Mouse (Mus musculus): Measurements from ENCODE around the gene Gm10799. TPM values are rescaled to one million over a fixed set of nuclear protein-coding genes. Genes with fewer than 3 reads are reported as not detected.
"Not testable (repeated sequence)": the region's sequence is repeated elsewhere in the genome, so short reads cannot be mapped to it uniquely, and the experiment has no call there.

Gm10799 gene
- polyA plus RNA-seq, 1 experiment from 2014 or later, result not detected

DNA sequence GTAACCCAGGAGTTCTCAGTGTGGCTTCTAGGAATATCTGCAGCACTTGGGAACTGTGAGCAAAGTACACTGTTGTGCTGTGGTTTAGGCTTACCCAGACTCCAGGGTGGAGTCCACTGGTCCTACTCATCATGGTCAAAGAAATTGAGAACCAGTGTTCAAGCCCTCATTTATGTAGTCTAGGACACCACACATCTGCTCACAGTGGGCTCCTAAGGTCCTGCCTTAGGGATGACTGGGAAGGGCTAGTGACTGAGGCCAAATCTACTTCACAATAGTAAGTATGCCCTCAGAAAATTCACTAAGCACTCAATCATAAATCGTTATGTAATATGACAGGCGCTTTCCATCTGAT lies 30.9 kb upstream of the Gm10799 start:
- H3K4me2 ChIP-seq (ENCODE audit: low read depth, low read length), result no peak overlapping the region
- no peak overlapping the region for H3K9ac ChIP-seq (ENCODE audit: low read depth, low read length)
- no peak overlapping the region for H3K4me3 ChIP-seq (ENCODE audit: low read length)
- H3K36me3 ChIP-seq (ENCODE audit: control insufficient read depth, insufficient read depth, low read length), result no peaks in the 10 kb centered on the region
- peaks cover 2% of the 10 kb centered on the region; the same call in 1 of the 2 replicates for H3K4me1 ChIP-seq (ENCODE audit: control insufficient read depth, insufficient read depth, low read length)
- no peaks in the 10 kb centered on the region for H3K9me3 ChIP-seq (ENCODE audit: control insufficient read depth, low read length)
- 93% methylated on average over 2 of the region's 2 CpGs for WGBS
- no peaks in the 10 kb centered on the region for H3K27me3 ChIP-seq (replicated peaks; ENCODE audit: control insufficient read depth, insufficient read depth, low read length)
- no peak overlapping the region for H3K27ac ChIP-seq (ENCODE audit: low read length)
- ATAC-seq, result no peak

DNA sequence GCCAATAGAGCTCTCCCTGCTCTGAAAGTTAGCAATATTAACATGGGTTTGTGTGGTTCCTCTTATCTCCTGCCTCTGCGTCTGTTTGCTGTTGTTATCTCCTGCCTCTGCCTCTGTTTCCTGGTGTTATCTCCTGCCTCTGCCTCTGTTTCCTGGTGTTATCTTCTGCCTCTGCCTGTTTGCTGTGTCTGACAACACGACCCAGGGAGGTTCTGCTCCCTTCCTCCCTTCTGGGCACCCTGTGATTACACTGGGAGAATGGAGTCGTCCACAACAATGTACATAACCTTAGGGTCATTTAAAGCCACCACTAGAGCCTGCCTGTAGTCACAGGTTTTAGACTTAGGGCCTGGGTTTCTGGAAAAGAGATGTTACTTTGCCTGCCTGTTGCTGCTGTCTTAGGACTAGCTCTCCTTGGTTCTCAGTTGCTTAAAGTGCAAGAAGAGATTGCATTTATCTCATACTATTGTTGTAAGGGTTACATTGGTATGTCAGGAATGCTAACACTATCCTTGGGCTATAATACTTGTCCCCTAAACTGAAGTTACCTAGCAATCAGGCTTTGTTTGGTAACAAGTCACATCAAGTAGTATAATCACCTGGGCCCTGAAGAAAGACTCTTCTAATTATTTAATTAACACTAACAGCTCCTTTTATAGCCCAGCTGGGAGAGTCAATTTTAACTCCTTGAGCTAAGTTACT lies 30.3 kb upstream of the Gm10799 start:
- Histone ChIP-seq H3K4me3 (ENCODE audit: low read length) (no peak overlapping the region), H3K4me1 (ENCODE audit: control insufficient read depth, insufficient read depth, low read length) (peaks cover 2% of the 10 kb centered on the region; the same call in 1 of the 2 replicates), H3K36me3 (ENCODE audit: control insufficient read depth, insufficient read depth, low read length) (no peaks in the 10 kb centered on the region), H3K27ac (ENCODE audit: low read length) (no peak overlapping the region), H3K9ac (ENCODE audit: low read depth, low read length) (no peak overlapping the region), H3K4me2 (ENCODE audit: low read depth, low read length) (no peak overlapping the region), H3K27me3 (replicated peaks; ENCODE audit: control insufficient read depth, insufficient read depth, low read length) (no peaks in the 10 kb centered on the region), H3K9me3 (ENCODE audit: control insufficient read depth, low read length) (no peaks in the 10 kb centered on the region)
- peak; percentile 46 for ATAC-seq
- 26% methylated on average over 3 of the region's 3 CpGs for WGBS

DNA sequence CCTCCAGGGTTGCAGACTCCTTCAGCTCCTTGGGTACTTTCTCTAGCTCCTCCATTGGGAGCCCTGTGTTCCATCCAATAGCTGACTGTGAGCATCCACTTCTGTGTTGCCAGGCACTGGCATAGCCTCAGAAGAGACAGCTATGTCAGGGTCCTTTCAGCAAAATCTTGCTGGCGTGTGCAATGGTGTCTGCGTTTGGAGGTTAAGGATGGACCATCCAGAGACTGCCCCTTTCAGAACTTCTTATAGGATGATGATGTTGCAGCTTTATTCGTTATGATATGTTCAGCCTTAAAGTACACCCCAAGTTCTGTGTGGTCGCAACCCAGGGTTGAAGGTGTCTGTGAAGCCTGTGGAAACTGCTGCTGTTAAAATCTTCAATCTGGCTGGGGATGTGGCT lies 29.0 kb upstream of the Gm10799 start:
- H3K4me3 ChIP-seq (ENCODE audit: low read length); ATAC-seq; H3K36me3 ChIP-seq (ENCODE audit: control insufficient read depth, insufficient read depth, low read length); H3K4me1 ChIP-seq (ENCODE audit: control insufficient read depth, insufficient read depth, low read length); H3K9ac ChIP-seq (ENCODE audit: low read depth, low read length); H3K9me3 ChIP-seq (ENCODE audit: control insufficient read depth, low read length); H3K27ac ChIP-seq (ENCODE audit: low read length); H3K4me2 ChIP-seq (ENCODE audit: low read depth, low read length); H3K27me3 ChIP-seq (replicated peaks; ENCODE audit: control insufficient read depth, insufficient read depth, low read length): not testable (repeated sequence)
- WGBS, result 94% methylated on average over 4 of the region's 4 CpGs

DNA sequence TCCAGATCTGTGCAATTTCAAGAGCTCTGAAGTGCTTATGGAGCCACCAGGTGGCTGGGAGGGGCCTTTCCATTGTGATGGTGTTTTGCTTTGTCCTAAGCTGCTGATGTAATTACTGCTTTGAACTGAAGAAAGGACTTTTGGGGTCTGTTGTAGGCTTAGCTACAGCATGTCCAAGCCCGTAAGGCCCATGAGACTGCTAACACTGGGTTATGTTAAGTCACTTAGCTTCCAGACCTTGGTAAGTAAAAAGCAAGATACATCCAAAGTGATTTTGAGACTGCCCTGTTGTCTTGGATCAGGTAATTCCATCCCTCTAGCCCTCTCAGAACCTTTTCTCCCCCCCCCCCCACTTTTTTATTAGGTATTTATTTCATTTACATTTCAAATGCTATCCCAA lies 28.4 kb upstream of the Gm10799 start:
- H3K9ac ChIP-seq (ENCODE audit: low read depth, low read length); H3K9me3 ChIP-seq (ENCODE audit: control insufficient read depth, low read length); H3K27ac ChIP-seq (ENCODE audit: low read length); H3K4me3 ChIP-seq (ENCODE audit: low read length); H3K27me3 ChIP-seq (replicated peaks; ENCODE audit: control insufficient read depth, insufficient read depth, low read length); H3K4me2 ChIP-seq (ENCODE audit: low read depth, low read length); ATAC-seq; H3K4me1 ChIP-seq (ENCODE audit: control insufficient read depth, insufficient read depth, low read length); H3K36me3 ChIP-seq (ENCODE audit: control insufficient read depth, insufficient read depth, low read length): not testable (repeated sequence)
- WGBS, result 92% methylated on average over 1 of the region's 1 CpGs

DNA sequence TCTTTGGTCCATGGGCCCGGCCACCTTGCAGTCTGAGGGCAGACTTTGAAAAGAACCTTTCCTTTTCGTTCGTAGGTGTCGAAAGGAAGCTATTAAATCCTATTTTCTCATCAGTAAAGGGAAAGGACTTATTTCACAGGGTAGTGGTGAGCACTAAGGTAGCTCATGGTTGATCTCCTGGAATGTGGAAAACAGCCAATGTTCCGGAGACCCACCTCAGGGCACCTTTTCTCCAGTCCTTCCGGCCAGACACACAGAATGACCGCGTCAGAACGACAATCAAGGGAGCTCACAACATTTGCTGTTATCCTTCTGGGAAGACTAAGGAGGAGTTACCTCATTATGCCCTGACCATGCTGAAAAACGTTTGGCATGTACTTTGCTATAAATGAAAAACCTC lies 27.9 kb upstream of the Gm10799 start:
- Histone ChIP-seq H3K36me3 (ENCODE audit: control insufficient read depth, insufficient read depth, low read length) (no peaks in the 10 kb centered on the region), H3K27me3 (replicated peaks; ENCODE audit: control insufficient read depth, insufficient read depth, low read length) (no peaks in the 10 kb centered on the region), H3K9me3 (ENCODE audit: control insufficient read depth, low read length) (no peaks in the 10 kb centered on the region), H3K4me2 (ENCODE audit: low read depth, low read length) (peak overlapping the region; percentile 67), H3K4me1 (ENCODE audit: control insufficient read depth, insufficient read depth, low read length) (peaks cover 2% of the 10 kb centered on the region; the same call in 1 of the 2 replicates), H3K27ac (ENCODE audit: low read length) (peak overlapping the region; percentile 89), H3K4me3 (ENCODE audit: low read length) (peak overlapping the region; percentile 55), H3K9ac (ENCODE audit: low read depth, low read length) (peak overlapping the region; percentile 72)
- WGBS, result 40% methylated on average over 10 of the region's 10 CpGs
- no peak for ATAC-seq

DNA sequence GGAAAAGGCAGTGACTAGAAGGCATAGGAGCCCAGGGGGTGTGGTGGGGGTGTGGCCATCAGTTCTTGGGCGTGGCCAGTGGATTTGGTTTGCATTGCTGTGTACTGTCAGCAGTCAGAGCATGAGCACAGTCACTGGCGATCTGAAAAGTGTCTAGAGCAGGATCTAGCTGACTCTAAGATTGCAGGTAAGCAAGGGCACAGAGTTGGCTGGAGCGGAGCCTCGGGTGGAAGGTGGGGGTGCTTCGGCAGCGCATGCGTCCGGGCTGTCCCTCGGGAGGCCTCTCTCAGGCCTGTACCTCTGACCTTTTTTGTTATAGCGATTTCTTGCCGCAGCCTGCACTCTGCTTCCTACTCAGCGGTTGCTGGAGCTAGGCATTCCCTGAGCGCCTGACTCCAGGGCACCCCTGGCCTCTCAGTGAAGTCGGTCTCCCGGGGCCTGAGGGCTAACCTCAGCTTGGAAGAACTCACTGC lies 27.4 kb upstream of the Gm10799 start, which contains the start of gene Cd59a:
Gene Cd59a (plus strand): TSS at position 61 of the 473 bp plus-strand sequence.
- ATAC-seq, result peak; percentile 95
- H3K27ac ChIP-seq (ENCODE audit: low read length), result peak within 1 kb of the TSS; percentile 89
- peaks cover 2% of the 10 kb centered on the region; the same call in 1 of the 2 replicates for H3K4me1 ChIP-seq (ENCODE audit: control insufficient read depth, insufficient read depth, low read length)
- peak within 1 kb of the TSS; percentile 67 for H3K4me2 ChIP-seq (ENCODE audit: low read depth, low read length)
- no peaks in the 10 kb centered on the region for H3K36me3 ChIP-seq (ENCODE audit: control insufficient read depth, insufficient read depth, low read length)
- peak within 1 kb of the TSS; percentile 55 for H3K4me3 ChIP-seq (ENCODE audit: low read length)
- H3K27me3 ChIP-seq (replicated peaks; ENCODE audit: control insufficient read depth, insufficient read depth, low read length), result no peaks in the 10 kb centered on the region
- 5% methylated on average over 15 of the region's 15 CpGs for WGBS
- H3K9ac ChIP-seq (ENCODE audit: low read depth, low read length), result peak within 1 kb of the TSS; percentile 72
- H3K9me3 ChIP-seq (ENCODE audit: control insufficient read depth, low read length), result no peaks in the 10 kb centered on the region

DNA sequence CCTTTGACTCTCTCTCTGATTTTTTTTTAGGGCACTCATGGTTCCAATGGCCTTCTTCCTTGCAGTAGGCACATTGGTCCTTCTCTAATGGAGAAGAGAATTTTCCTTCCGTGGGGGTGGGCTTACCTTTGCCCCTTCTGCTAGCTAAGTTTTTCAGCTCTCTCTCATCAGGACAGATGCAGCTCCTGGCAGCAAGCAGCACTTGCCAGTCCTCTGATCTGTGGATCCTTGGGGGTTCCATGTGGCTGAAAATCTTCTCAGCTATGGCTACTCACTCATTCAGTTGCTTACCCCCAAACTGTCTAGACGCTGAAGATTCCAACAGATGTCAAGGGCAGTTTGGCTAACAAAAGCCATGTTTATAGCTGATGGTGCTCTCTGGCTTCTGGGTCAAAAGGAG lies 25.0 kb upstream of the Gm10799 start:
- Histone ChIP-seq H3K4me1 (ENCODE audit: control insufficient read depth, insufficient read depth, low read length) (no peaks in the 10 kb centered on the region), H3K27me3 (replicated peaks; ENCODE audit: control insufficient read depth, insufficient read depth, low read length) (no peaks in the 10 kb centered on the region), H3K9me3 (ENCODE audit: control insufficient read depth, low read length) (no peaks in the 10 kb centered on the region), H3K9ac (ENCODE audit: low read depth, low read length) (no peak overlapping the region), H3K4me2 (ENCODE audit: low read depth, low read length) (no peak overlapping the region), H3K36me3 (ENCODE audit: control insufficient read depth, insufficient read depth, low read length) (no peaks in the 10 kb centered on the region), H3K27ac (ENCODE audit: low read length) (no peak overlapping the region), H3K4me3 (ENCODE audit: low read length) (no peak overlapping the region)
- 65% methylated on average over 2 of the region's 2 CpGs for WGBS
- ATAC-seq, result no peak

DNA sequence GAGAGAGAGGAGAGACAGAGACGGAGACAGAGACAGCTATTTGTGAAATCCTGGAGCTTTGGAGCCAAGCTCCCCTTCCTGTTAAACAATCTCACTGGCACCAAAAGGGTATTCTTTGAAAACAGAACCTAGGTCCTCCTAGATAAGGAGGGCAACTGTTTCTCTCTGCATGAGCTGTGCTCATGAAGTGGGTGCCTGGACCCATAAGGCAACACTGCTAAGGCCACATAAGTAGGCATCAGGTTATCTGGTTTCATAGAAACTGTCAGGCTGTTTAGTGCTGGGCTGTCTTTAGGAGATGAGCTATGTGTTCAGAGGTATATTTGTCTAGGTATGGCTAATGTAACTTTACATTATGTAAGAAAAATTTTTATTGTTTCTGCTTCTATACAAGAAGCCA lies 19.2 kb upstream of the Gm10799 start:
- not testable (repeated sequence) for ATAC-seq; H3K4me1 ChIP-seq (ENCODE audit: control insufficient read depth, insufficient read depth, low read length); H3K4me2 ChIP-seq (ENCODE audit: low read depth, low read length); H3K9ac ChIP-seq (ENCODE audit: low read depth, low read length); H3K27me3 ChIP-seq (replicated peaks; ENCODE audit: control insufficient read depth, insufficient read depth, low read length); H3K9me3 ChIP-seq (ENCODE audit: control insufficient read depth, low read length); H3K36me3 ChIP-seq (ENCODE audit: control insufficient read depth, insufficient read depth, low read length); H3K27ac ChIP-seq (ENCODE audit: low read length); H3K4me3 ChIP-seq (ENCODE audit: low read length)
- 81% methylated on average over 1 of the region's 1 CpGs for WGBS

DNA sequence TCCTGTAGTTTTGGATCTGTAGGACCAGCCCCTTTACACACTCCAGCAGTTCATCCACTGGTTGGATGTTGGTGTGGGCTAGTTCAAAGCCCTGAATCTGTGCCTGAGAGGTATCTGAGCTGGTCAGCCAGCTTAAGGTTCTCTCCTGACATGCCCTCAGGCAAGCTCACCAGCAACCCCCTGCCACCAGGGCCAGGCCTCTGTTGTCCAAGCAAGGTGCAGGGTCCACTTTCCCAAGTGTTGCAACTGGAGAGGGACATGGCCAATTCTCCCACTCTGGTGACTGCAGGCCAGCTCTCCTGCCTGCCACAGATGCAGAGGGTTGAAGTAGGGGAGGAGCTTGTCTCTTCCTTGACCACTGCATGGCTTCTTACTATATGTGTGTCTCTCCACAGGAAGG lies 15.7 kb upstream of the Gm10799 start:
- H3K4me2 ChIP-seq (ENCODE audit: low read depth, low read length); H3K9ac ChIP-seq (ENCODE audit: low read depth, low read length); H3K4me3 ChIP-seq (ENCODE audit: low read length); H3K27me3 ChIP-seq (replicated peaks; ENCODE audit: control insufficient read depth, insufficient read depth, low read length); H3K27ac ChIP-seq (ENCODE audit: low read length); H3K36me3 ChIP-seq (ENCODE audit: control insufficient read depth, insufficient read depth, low read length); H3K4me1 ChIP-seq (ENCODE audit: control insufficient read depth, insufficient read depth, low read length); H3K9me3 ChIP-seq (ENCODE audit: control insufficient read depth, low read length): not testable (repeated sequence)
- 0 out of 2 replicates have a peak, but pooled peaks have one; percentile 7 for ATAC-seq

DNA sequence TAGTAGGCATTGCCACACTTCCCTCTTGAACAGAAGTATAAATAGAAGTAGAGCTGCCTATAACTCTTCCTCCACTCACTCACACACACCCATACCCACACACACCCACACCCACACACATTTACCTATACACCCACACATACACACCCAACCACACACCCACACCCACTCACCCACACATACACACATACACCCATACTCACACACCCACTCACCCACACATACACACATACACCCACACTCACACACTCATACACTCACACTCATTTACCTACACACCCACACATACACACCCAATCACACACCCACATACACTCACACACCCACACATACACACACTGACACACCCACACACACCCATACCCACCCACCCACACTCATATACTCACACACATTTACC lies 14.1 kb upstream of the Gm10799 start:
- H3K4me3 ChIP-seq (ENCODE audit: low read length), result no peak overlapping the region
- no peaks in the 10 kb centered on the region for H3K9me3 ChIP-seq (ENCODE audit: control insufficient read depth, low read length)
- H3K36me3 ChIP-seq (ENCODE audit: control insufficient read depth, insufficient read depth, low read length), result no peaks in the 10 kb centered on the region
- no peaks in the 10 kb centered on the region for H3K27me3 ChIP-seq (replicated peaks; ENCODE audit: control insufficient read depth, insufficient read depth, low read length)
- no peak for ATAC-seq
- H3K9ac ChIP-seq (ENCODE audit: low read depth, low read length), result no peak overlapping the region
- H3K27ac ChIP-seq (ENCODE audit: low read length), result no peak overlapping the region
- H3K4me2 ChIP-seq (ENCODE audit: low read depth, low read length), result no peak overlapping the region
- H3K4me1 ChIP-seq (ENCODE audit: control insufficient read depth, insufficient read depth, low read length), result no peaks in the 10 kb centered on the region
